Comparison of ENCODE assay signal across 10 mouse cellular contexts in the genomic region with DNA sequence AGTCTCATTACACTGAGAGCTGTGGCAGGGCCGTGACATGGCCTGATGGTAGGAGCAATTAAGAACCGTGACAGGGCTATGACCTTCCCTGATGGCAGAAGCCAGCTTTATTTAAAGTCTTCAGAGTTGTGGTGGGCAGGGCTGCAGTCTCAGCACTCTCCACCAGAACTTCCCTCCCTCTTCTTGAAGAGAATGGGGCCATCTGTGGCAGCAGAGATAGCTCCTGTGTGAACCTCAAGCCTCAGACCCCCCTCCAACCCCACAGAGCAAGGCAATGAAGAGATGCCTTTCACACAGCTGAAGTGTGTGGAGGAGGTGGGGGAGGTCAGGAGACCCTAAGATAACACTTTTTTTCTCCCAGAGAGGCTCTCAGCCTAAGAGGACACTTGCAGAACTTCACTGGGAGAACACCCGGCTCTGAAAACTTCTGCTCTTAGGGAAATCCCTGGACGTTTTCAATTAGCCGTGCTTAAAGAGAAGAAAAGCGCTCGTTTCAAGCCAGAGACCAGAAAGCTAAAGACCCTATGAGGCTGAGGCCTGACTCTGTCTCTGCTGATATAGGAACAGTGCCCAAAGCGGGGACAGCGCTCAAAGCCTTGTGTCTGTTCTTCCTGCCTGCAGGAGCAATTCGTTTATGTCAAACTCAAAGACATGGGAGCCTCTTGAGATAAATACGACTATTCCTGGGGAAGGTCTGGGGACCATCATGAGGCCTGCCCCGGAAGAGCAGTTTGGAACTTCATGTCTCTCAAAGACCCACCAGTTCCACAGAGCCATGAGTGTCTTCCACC. TPM values are rescaled to one million over a fixed set of nuclear protein-coding genes. Genes with fewer than 3 reads are reported as not detected.
DNase-seq lines count a peak whose midpoint lies in the region; ATAC-seq and TF ChIP-seq lines count a peak whose summit lies in the region.
"Had no signal": no experiment of that assay in that cellular context is flagged by ENCODE, and none has a peak within 500 bp of the region (broad histone marks: within the 10 kb centered on the region; RNA-seq: fewer than 3 reads in every experiment).

No protein-coding gene starts in this region.

- intact Hi-C loops in heart, postnatal 25 days (cut with DNase I) = no loop called here

- H3K27ac ChIP-seq in spleen, adult 2 months (ENCODE audit: insufficient read depth, low read length) = peak overlapping the region; percentile 85
- peak overlapping the region; percentile 74 for H3K27ac ChIP-seq in liver, embryonic 11.5 days (ENCODE audit: low read depth, low read length)

- TF ChIP-seq CTCF in spleen, adult 2 months (IDR thresholded peaks at IDR 0.05; ENCODE audit: extremely low read depth, insufficient read depth, insufficient read length, insufficient replicate concordance) = no peak

- peak; percentile 92 for DNase-seq in heart, adult 11 months
- no peak for DNase-seq in heart, postnatal 25 days (ENCODE audit: low spot score)
- no peak for DNase-seq in spleen, adult 2 months (ENCODE audit: low read depth in 1 of 2, low spot score in 2 of 2)
- no peak for DNase-seq in spleen, adult 12 weeks (ENCODE audit: low spot score)
- no peak for DNase-seq in liver, embryonic 11.5 days (ENCODE audit: low spot score)
- peak; percentile 59 to 69 for DNase-seq in thymus, postnatal 36 days
- DNase-seq in cerebellum, adult 8-10 months = no peak
- DNase-seq in adrenal gland, adult 8-10 months = no peak
- DNase-seq: lung, embryonic 14.5 days had no signal

- H3K9me3 ChIP-seq in liver, embryonic 11.5 days (ENCODE audit: control insufficient read depth, low read length) = no peaks in the 10 kb centered on the region
- H3K9me3 ChIP-seq: embryonic facial prominence, embryonic 13.5 days had no signal

- H3K9ac ChIP-seq in liver, embryonic 11.5 days (ENCODE audit: low read depth, low read length) = peak overlapping the region; percentile 51; the same call in 1 of the 2 replicates
- H3K9ac ChIP-seq: embryonic facial prominence, embryonic 13.5 days; lung, embryonic 14.5 days had no signal

- TF ChIP-seq POLR2A in spleen, adult 2 months (IDR thresholded peaks at IDR 0.05; ENCODE audit: low read depth, low read length) = no peak

- H3K4me3 ChIP-seq in spleen, adult 2 months (ENCODE audit: extremely low read depth, insufficient read depth, insufficient read length) = no peak overlapping the region
- no peak overlapping the region for H3K4me3 ChIP-seq in liver, embryonic 11.5 days (ENCODE audit: low read depth, low read length)
- H3K4me3 ChIP-seq: embryonic facial prominence, embryonic 13.5 days had no signal

- no peaks in the 10 kb centered on the region for H3K36me3 ChIP-seq in spleen, adult 2 months (ENCODE audit: control insufficient read depth, insufficient read depth, low read length)
- H3K36me3 ChIP-seq in liver, embryonic 11.5 days (ENCODE audit: control insufficient read depth, insufficient read depth, low read length) = 0 out of 2 replicates have a peak, but pooled peaks cover 5% of the 10 kb centered on the region
- H3K36me3 ChIP-seq: embryonic facial prominence, embryonic 13.5 days had no signal

- no peaks in the 10 kb centered on the region for H3K27me3 ChIP-seq in spleen, adult 2 months (ENCODE audit: control insufficient read depth, insufficient read depth, low read length)
- no peaks in the 10 kb centered on the region for H3K27me3 ChIP-seq in liver, embryonic 11.5 days (replicated peaks; ENCODE audit: control insufficient read depth, insufficient read depth, low read length)
- H3K27me3 ChIP-seq: embryonic facial prominence, embryonic 13.5 days had no signal

- peak; percentile 78 for ATAC-seq in liver, embryonic 11.5 days (replicated peaks; ENCODE audit: low FRiP score)

- peaks cover 28% of the 10 kb centered on the region; the same call in 1 of the 2 replicates for H3K4me1 ChIP-seq in spleen, adult 2 months (ENCODE audit: control insufficient read depth, insufficient read depth, insufficient read length)
- H3K4me1 ChIP-seq in liver, embryonic 11.5 days (replicated peaks; ENCODE audit: control insufficient read depth, insufficient read depth, low read length) = peaks cover 58% of the 10 kb centered on the region

- peak overlapping the region; percentile 54 for H3K4me2 ChIP-seq in liver, embryonic 11.5 days
- H3K4me2 ChIP-seq: embryonic facial prominence, embryonic 13.5 days; lung, embryonic 14.5 days had no signal

- WGBS in spleen, adult 2 months = 22% methylated on average over 12 of the region's 12 CpGs
- 16% methylated on average over 12 of the region's 12 CpGs for whole genome bisulfite sequencing in liver, embryonic 11.5 days

RNA-seq across cellular contexts. Expression of gene Rgs10, which starts 27.1 kb away (rescaled TPM):
- 10 to 100 TPM; 10.7 to 11.8 TPM for total RNA-seq in heart, postnatal 25 days (2021)
- polyA plus RNA-seq in spleen, adult 2 months (2012; rRNA removed) = 20.8 and 21.6 TPM in 2 replicates
- 88.1 and 88.2 TPM in 2 replicates for polyA plus RNA-seq in liver, embryonic 11.5 days (2014; fragmentation: Nextera tagmentation; extraction: Ambion mirVana)
- 10 to 100 TPM; 10.8 to 15.5 (median 12.3) TPM for total RNA-seq in adrenal gland, adult 8-10 months (2022)

Comparison
In these comparisons a context has a peak if more than half of its experiments do, and no peak if none do; other contexts are left out.
1. DNase-seq: peak in heart, adult 11 months (single experiment) and thymus, postnatal 36 days (2 of 2); none in heart, postnatal 25 days (single experiment), spleen, adult 2 months (0 of 2), spleen, adult 12 weeks (single experiment), liver, embryonic 11.5 days (single experiment), cerebellum, adult 8-10 months (single experiment) and adrenal gland, adult 8-10 months (single experiment).